Mouse (Mus musculus): ENCODE results near the gene Mrpl48. TPM values are rescaled to one million over a fixed set of nuclear protein-coding genes. Genes with fewer than 3 reads are reported as not detected.

Gene Mrpl48
- total RNA-seq, 2 experiments from 2014 or later: 64.9 to 66.2 TPM

DNA sequence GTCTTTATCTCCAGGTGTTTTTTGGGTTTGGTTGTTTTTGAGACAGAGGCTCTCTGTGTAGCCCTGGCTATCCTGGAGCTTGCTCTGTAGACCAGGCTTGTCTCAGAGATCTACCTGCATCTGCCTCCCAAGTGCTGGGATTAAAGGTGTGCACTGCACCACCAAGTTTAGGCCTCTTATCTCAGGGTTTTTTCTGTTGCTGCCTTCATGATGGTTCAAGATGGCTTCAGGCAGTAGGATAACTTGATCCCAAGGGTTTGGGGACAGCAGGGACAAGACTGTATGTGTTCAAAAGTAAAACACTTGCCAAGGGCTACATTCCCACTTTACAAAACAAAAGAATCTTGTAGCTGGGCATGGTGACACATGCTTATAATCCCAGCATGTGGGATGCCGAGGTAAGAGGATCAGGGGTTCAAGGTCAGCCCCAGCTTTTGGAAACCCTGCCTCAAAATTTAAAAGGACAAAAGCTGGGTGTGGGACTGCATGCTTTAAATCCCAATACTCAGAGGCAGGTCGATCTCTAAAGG, 106.2 kb downstream of the Mrpl48 start:
- intact Hi-C loops (cut with DNase I): no loop called here
- DNase-seq (ENCODE audit: low spot score in 2 of 2): no peak

DNA sequence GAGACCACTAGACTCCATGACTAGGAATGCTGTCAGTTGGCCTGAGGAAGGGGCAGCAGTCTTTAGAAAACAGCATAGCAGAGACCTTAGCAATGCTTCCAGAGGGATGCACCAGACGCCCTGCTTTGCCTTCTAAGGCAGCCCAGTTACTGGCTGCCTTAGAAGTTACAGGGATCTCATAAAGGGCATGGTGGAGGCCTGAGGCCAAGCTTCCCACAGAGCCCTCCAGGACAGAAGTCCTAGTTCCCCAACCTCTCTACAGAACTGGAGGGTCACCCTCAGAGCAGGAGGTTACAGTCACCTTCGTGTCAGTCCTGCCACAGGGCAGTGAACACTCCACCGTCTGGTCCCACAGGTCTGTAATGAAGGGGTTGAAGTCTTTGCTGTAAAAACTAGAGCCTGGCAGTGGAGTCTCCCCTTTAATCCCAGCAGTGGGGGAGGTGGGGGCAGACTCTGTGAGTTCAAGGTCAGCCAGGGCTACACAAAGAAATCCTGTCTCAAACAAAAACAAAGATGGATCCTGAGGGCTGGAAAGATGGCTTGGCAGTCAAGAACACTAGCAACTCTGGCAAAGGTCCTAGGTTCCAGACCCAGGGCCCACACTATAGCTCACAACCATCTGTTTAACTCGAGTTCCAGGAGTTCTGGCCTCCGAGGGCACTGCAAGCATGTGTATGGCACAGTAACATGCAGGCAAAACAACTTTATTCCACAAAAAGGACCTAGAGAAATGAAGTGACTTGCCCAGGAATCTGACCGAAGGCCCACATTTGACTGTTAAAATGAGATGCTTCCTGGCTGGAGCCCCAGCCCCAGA, 106.9 kb downstream of the Mrpl48 start:
- DNase-seq (ENCODE audit: low spot score in 2 of 2): no peak
- intact Hi-C loops (cut with DNase I): no loop called here

- no peak for DNase-seq (ENCODE audit: low spot score in 2 of 2)
- intact Hi-C loops (cut with DNase I): no loop called here
Measured at GRCm38 (mm10) chr7:100500276-100500977, 107.7 kb downstream of the Mrpl48 start.

GRCm38 (mm10) chr7:100499465-100499864, 108.6 kb downstream of the Mrpl48 start:
- no peak for DNase-seq (ENCODE audit: low spot score in 2 of 2)
- intact Hi-C loops (cut with DNase I): loop anchor here (5.0 kb wide), 1 partner anchor 72 kb away; no protein-coding TSS in a partner anchor

- no peak for DNase-seq (ENCODE audit: low spot score in 2 of 2)
- intact Hi-C loops (cut with DNase I): loop anchor here (5.0 kb wide), 1 partner anchor 71 kb away; no protein-coding TSS in a partner anchor
Measured at GRCm38 (mm10) chr7:100497982-100498381, 110.1 kb downstream of the Mrpl48 start.

DNA sequence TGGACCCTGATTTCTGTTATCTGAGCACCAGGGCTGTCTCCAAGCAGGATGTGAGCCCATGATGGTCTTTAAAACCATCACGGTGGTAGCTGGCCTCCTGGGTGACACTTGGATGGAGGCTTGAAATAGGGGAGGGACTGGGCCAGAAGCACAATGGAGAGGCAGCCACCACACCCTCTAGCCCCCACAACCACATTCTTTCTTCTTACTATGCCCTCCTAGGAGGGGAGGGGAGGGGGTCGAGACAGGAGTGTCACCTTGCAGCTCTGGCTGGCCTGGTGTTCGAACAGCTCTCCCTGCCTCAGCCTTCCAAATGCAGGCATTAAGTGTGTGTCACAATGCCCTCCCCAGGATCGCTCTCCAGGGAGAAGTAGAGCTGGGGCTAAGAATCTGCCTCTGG, 110.7 kb downstream of the Mrpl48 start:
- intact Hi-C loops (cut with DNase I): loop anchor here (5.0 kb wide), 1 partner anchor 70 kb away; no protein-coding TSS in a partner anchor
- DNase-seq (ENCODE audit: low spot score in 2 of 2): no peak

DNA sequence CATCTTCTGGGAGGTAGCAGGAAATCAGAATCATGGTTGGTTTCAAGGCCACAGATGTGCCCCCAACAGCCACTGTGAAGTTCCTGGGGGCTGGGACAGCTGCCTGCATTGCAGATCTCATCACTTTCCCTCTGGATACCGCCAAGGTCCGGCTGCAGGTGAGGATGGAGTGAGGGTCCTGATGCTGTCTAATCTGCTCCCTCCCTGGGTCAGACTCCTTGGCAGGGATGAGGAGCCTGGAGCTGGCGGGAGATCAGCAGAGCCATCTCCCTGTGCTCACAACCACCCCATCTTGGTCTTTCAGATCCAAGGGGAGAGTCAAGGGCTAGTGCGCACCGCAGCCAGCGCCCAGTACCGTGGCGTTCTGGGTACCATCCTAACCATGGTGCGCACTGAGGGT, 111.3 kb downstream of the Mrpl48 start:
- no peak for DNase-seq (ENCODE audit: low spot score in 2 of 2)
- intact Hi-C loops (cut with DNase I): loop anchor here (5.0 kb wide), 1 partner anchor 69 kb away; no protein-coding TSS in a partner anchor

DNA sequence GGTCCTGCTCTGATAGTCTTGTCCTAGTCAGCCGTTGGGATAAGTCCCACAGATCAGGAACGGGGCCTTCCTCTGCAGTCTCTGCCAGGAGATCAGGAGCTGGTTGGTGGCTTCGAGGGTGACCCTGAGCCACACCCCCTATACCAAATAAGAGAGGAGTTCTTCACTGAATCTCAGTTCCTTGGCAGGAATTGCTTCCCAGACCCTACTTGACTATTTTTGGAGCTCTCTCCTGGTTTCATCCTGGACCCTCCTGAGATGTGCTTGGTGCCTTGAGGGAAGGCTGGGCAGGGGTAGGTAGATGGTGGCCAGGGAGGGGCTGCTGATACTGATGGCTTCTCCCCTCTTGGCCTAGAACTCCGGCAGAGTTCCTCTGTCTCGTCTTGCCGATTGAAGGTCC, 111.7 kb downstream of the Mrpl48 start:
- intact Hi-C loops (cut with DNase I): loop anchor here (5.0 kb wide), 1 partner anchor 69 kb away; no protein-coding TSS in a partner anchor
- no peak for DNase-seq (ENCODE audit: low spot score in 2 of 2)

Other genes starting within 250 kb of the Mrpl48 start
- 10 to 100 TPM; 20.4 to 21.5 TPM for gene C2cd3, start 236.1 kb downstream of the Mrpl48 start, total RNA-seq (2021)
- gene Ppme1, start 236.0 kb downstream of the Mrpl48 start, total RNA-seq (2021): 100 to 1,000 TPM; 202 to 218 TPM
- gene Ucp3, start 135.3 kb downstream of the Mrpl48 start, total RNA-seq (2021): 1 to 10 TPM; 2.4 to 2.5 TPM
- 10 to 100 TPM; 77.1 to 78.9 TPM for gene Ucp2, start 115.0 kb downstream of the Mrpl48 start, total RNA-seq (2021)
- gene Dnajb13, start 93.3 kb downstream of the Mrpl48 start, total RNA-seq (2021): under 1 TPM; 0.25 to 0.60 TPM
- gene Coa4, start 71.2 kb downstream of the Mrpl48 start, total RNA-seq (2021): 10 to 100 TPM; 10.2 to 11.2 TPM
- gene Rab6a, start 891 bp downstream of the Mrpl48 start, total RNA-seq (2021): 100 to 1,000 TPM; 394 to 433 TPM
- 100 to 1,000 TPM; 111 to 128 TPM for gene Plekhb1, start 54.1 kb upstream of the Mrpl48 start, total RNA-seq (2021)
- 100 to 1,000 TPM; 229 to 230 TPM for gene Fam168a, start 98.3 kb upstream of the Mrpl48 start, total RNA-seq (2021)